Mouse (Mus musculus) neural tube, embryonic 12.5 days (tissue): ENCODE results near the gene Hist1h2ba. TPM values are rescaled to one million over a fixed set of nuclear protein-coding genes. Genes with fewer than 3 reads are reported as not detected.

Experiments
- ATAC-seq: fragments of 200-750 bp; cut with Nextera tagmentation; 2 replicates; pipeline ENCODE4 v1.8.0; 2017; ENCODE audit warnings: low read depth, mild to moderate bottlenecking, moderate TSS enrichment, moderate library complexity; ENCODE audit not compliant: low FRiP score
- H3K27ac ChIP-seq: fragments of 300-500 bp; sonication (generic); 2 replicates; pipeline ENCODE4 v1.5.1; 2016
- H3K27me3 ChIP-seq: fragments of 300-500 bp; sonication (generic); replicated peaks from 2 replicates; pipeline ENCODE4 v1.6.1; 2016; ENCODE audit warnings: mild to moderate bottlenecking
- H3K36me3 ChIP-seq: fragments of 300-500 bp; sonication (generic); 2 replicates; pipeline ENCODE4 v1.6.1; 2016; ENCODE audit warnings: mild to moderate bottlenecking
- H3K4me1 ChIP-seq: fragments of 300-500 bp; sonication (generic); 2 replicates; pipeline ENCODE4 v1.6.1; 2016
- H3K4me2 ChIP-seq: fragments of 300-500 bp; sonication (generic); replicated peaks from 2 replicates; pipeline ENCODE4 v1.6.1; 2016; ENCODE audit warnings: mild to moderate bottlenecking
- H3K4me3 ChIP-seq: fragments of 300-500 bp; sonication (generic); 2 replicates; pipeline ENCODE4 v1.5.1; 2016
- H3K9ac ChIP-seq: fragments of 300-500 bp; sonication (generic); 2 replicates; pipeline ENCODE4 v1.6.1; 2016; ENCODE audit warnings: mild to moderate bottlenecking
- H3K9me3 ChIP-seq: fragments of 300-500 bp; sonication (generic); 2 replicates; pipeline ENCODE4 v1.6.1; 2016; ENCODE audit warnings: mild to moderate bottlenecking
- WGBS: fragments of 180-500 bp; shearing (Covaris S2); methylation state at CpG from one replicate; pipeline ENCODE4 v1.1.7; 2016; 5-methylcytosine and 5-hydroxymethylcytosine counted together
- polyA plus RNA-seq: library from polyadenylated mRNA; unstranded; fragments of >200 nt; fragmentation: Nextera tagmentation; extraction: Ambion mirVana; gene quantifications from 2 replicates; pipeline ENCODE4 v1.2.1, GENCODE M21; 2016

Gene Hist1h2ba
- not detected in 2 replicates for polyA plus RNA-seq

DNA sequence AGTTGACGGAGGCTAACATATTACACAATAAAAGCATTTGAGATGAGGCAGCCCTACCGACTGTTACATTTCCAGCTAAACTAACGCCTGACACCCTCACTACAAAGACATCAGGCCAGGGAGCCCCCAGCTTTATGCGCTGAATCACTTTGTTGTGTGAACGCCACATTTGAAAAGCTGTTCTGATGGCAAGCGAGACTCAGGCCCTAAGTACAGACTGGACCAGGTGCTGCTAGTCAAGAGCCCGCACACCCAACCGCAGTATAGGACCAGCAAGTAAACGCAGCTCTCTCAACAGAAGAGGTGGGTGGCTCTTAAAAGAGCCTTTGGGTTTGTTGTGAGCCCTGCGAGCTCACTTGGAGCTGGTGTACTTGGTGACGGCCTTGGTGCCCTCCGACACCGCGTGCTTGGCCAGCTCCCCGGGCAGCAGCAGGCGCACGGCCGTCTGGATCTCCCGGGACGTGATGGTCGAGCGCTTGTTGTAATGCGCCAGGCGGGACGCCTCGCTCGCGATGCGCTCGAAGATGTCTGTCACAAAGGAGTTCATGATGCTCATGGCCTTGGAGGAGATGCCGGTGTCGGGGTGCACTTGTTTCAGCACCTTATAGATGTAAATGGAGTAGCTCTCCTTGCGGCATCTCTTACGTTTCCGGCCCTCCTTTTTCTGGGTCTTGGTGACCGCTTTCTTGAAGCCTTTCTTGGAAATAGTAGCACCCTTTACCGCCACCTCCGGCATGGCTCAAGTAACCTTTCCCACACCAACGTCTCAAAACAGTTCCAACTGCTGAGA is at the start of gene Hist1h2ba:
Gene Hist1h2ba (minus strand): TSS at position 736 of the 790 bp plus-strand sequence.
- Histone ChIP-seq H3K4me1 (no peaks in the 10 kb centered on the region), H3K27me3 (no peaks in the 10 kb centered on the region), H3K36me3 (no peaks in the 10 kb centered on the region), H3K4me2 (no peak within 1 kb of the TSS), H3K27ac (no peak within 1 kb of the TSS), H3K9me3 (peaks cover 4% of the 10 kb centered on the region), H3K9ac (no peak within 1 kb of the TSS), H3K4me3 (no peak within 1 kb of the TSS)
- no peak for ATAC-seq
- WGBS: 95% methylated on average over 39 of the region's 39 CpGs

DNA sequence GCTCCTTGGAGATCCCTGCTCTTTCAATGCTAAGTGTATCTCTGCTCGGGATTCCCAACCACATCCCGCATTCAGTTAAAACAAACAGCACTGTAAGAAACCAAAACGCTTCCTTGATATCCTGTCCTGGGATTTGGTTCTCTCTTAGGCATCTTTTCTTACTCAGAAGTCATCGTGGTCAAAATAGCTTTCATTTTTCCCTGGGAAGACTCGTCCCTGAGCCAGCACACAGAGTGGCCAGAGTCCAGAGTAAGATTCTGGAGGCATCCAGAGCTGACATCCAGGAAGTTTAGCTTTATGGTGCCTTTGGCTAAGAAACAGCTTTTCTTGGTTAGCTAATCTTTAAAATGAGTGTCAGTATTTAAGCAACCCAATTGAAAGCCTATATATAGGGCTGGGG is 38.3 kb upstream of the Hist1h2ba start:
- H3K9ac ChIP-seq: no peak overlapping the region
- 80% methylated on average over 5 of the region's 5 CpGs for WGBS
- H3K4me1 ChIP-seq: no peaks in the 10 kb centered on the region
- H3K36me3 ChIP-seq: no peaks in the 10 kb centered on the region
- no peak overlapping the region for H3K4me3 ChIP-seq
- H3K4me2 ChIP-seq: no peak overlapping the region
- ATAC-seq: no peak
- H3K27me3 ChIP-seq: no peaks in the 10 kb centered on the region
- H3K27ac ChIP-seq: no peak overlapping the region
- H3K9me3 ChIP-seq: no peaks in the 10 kb centered on the region

DNA sequence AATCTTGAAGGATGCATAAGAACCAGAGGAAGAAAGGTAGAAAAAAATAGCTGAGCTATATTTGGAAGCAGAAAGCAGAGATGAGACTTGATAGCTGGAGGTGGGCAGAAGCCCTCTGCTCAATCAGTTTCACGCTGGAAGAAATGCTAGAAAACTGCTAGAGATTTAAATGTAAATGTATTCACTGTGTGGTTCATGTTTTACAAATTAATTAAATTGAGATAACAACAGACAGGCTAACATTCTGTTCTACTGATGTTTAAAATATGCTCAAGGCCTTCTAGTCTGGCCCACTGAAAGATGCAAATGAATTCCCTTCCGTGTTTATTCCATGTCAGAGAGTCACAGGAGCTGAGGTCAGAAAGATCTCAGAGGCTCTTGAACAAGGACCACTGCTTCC is 37.9 kb upstream of the Hist1h2ba start:
- Histone ChIP-seq H3K4me3 (no peak overlapping the region), H3K27me3 (no peaks in the 10 kb centered on the region), H3K4me2 (no peak overlapping the region), H3K27ac (no peak overlapping the region), H3K9me3 (no peaks in the 10 kb centered on the region), H3K36me3 (no peaks in the 10 kb centered on the region), H3K9ac (no peak overlapping the region), H3K4me1 (no peaks in the 10 kb centered on the region)
- 80% methylated on average over 2 of the region's 2 CpGs for WGBS
- ATAC-seq: no peak

DNA sequence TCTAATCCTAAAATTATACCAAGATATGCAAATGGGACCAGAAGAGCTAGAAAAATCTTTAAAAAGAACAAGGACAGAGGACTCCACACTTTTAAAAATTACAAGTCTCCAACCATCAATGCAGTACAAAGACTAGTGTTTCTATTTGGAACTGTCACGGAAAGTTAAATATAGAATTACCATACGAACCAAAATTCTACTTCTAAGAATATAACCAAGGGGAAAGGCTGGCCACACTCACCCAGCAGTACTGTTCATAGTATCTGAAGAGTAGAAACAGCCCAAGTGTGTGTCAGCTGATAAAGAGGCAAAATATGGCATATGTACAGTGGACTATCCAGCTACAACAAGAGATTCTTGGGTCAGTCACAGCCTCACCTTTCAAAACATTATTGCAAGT is 31.0 kb upstream of the Hist1h2ba start:
- no peaks in the 10 kb centered on the region for H3K36me3 ChIP-seq
- H3K4me3 ChIP-seq: no peak overlapping the region
- H3K9ac ChIP-seq: no peak overlapping the region
- ATAC-seq: no peak
- no peaks in the 10 kb centered on the region for H3K9me3 ChIP-seq
- 86% methylated on average over 2 of the region's 2 CpGs for WGBS
- no peak overlapping the region for H3K27ac ChIP-seq
- no peak overlapping the region for H3K4me2 ChIP-seq
- H3K27me3 ChIP-seq: no peaks in the 10 kb centered on the region
- H3K4me1 ChIP-seq: no peaks in the 10 kb centered on the region

DNA sequence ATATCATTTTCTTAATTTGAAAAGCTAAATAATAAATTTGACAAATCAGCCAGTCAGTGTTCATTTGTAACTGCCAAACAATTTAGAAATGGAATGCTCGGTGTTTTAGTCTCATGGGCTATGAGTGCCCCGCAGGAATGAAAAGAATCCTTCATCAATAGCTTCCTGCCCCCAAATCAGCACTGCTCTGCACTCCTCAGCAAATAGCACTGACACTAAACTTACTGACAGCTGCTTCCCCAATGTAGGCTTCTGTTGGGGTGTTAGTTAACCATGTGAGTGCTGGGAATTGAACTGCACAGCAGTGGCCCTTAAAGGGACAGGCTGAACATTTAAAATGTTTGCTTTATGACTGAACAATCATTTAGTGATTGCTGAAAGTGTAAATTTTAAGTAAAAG is 25.8 kb upstream of the Hist1h2ba start:
- Histone ChIP-seq H3K27me3 (no peaks in the 10 kb centered on the region), H3K4me3 (no peak overlapping the region), H3K4me1 (no peaks in the 10 kb centered on the region), H3K9me3 (no peaks in the 10 kb centered on the region), H3K27ac (no peak overlapping the region), H3K36me3 (no peaks in the 10 kb centered on the region), H3K9ac (no peak overlapping the region), H3K4me2 (no peak overlapping the region)
- no peak for ATAC-seq
- WGBS: 39% methylated on average over 2 of the region's 2 CpGs

DNA sequence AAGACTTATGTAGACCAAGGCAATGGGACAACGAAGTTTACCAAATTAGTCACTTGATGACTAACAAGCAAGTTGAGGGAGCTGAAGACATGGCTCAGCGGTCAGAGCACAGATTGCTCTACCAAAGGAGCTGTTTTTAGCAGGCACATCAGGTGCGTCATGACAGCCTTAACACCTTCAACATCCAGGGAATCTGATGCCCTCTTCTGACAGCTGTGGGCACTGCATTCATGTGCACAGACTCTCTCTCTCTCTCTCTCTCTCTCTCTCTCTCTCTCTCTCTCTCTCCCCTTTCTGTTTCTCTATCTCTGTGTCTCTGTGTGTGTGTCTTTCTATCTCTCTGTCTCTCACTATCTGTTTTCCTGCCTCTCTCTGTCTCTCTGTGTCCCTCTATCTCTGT is 17.0 kb upstream of the Hist1h2ba start:
- Histone ChIP-seq H3K9me3 (no peaks in the 10 kb centered on the region), H3K4me2 (no peak overlapping the region), H3K27ac (no peak overlapping the region), H3K27me3 (no peaks in the 10 kb centered on the region), H3K4me3 (no peak overlapping the region), H3K4me1 (no peaks in the 10 kb centered on the region), H3K36me3 (no peaks in the 10 kb centered on the region), H3K9ac (no peak overlapping the region)
- ATAC-seq: no peak
- 80% methylated on average over 3 of the region's 3 CpGs for WGBS

DNA sequence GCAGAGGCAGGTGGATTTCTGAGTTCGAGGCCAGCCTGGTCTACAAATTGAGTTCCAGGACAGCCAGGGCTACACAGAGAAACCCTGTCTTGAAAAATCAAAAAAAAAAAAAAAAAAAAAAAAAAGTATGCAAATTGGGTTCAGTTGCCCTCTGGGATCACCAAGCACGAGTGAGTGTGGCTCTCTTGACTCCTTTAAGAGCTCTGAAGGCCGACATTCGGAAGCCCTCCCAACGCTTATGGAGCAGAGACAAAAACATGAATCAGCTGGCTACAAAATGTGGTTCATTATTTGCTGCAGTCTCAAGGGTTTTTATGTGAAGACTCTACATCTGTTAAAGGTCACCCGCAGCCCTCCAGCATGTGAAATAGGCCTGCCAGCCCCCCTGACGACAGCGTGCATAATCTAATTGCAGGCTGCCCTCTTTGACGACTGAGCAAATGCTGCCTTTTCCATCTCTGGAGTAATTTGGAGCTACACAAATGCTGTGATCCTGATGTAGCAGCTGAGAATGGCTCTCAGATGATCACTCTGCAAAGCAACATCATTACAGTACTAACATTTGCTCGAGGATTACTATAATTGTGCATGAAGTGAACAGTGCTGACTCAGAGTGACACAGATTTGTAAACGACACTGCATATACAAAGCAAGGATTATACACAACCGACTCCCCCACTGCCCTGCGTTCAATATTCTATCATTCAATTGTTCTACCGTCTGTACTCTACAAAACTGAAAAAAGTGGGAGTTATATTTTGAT is 15.7 kb upstream of the Hist1h2ba start:
- 39% methylated on average over 14 of the region's 14 CpGs for WGBS
- Histone ChIP-seq H3K27me3 (no peaks in the 10 kb centered on the region), H3K27ac (no peak overlapping the region), H3K4me3 (no peak overlapping the region), H3K4me1 (no peaks in the 10 kb centered on the region), H3K9ac (no peak overlapping the region), H3K4me2 (no peak overlapping the region), H3K9me3 (no peaks in the 10 kb centered on the region), H3K36me3 (no peaks in the 10 kb centered on the region)
- peak; percentile 75 for ATAC-seq

DNA sequence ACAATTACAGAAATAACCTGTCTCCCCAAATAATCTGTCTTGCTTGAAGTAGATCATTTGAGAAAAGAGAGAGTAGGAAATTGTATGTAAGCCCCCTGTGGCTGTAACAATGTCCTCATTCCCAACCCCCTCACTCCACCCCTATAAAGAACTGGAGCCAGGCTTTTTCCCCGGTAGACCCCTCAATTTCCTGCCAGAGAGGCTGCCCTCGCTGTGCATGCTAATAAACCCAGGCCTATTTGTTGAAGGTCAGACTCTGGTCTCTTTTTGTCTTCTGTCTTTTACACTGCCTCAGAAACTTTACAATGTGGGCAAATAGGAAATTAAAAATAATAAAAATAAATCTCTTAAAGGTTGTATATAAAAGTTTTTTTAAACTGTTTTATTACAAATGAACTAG is 12.3 kb upstream of the Hist1h2ba start:
- Histone ChIP-seq H3K4me1 (no peaks in the 10 kb centered on the region), H3K4me3 (no peak overlapping the region), H3K9ac (no peak overlapping the region), H3K27me3 (no peaks in the 10 kb centered on the region), H3K27ac (no peak overlapping the region), H3K4me2 (no peak overlapping the region), H3K36me3 (no peaks in the 10 kb centered on the region), H3K9me3 (no peaks in the 10 kb centered on the region)
- ATAC-seq: no peak
- WGBS: 10% methylated on average over 2 of the region's 2 CpGs

DNA sequence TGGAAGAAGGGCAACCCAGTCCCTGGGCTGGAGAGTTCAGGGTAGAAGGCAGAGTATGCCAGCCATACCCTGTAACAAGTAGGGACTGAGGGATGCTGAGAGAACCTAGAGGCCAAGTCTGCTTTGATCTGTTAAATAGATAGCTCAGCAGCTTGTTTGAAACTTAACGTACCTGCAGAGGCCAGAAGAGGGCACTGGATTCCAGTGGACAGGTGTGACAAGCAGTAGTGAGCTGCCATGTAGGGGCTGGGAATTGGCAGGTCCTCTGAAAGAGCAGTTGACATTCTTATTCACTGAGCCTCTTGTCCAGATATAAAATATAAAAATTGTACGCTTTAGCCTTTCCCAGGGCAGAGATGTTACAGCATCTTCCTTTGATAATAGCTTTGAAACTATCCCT is 8.9 kb upstream of the Hist1h2ba start:
- ATAC-seq: no peak
- WGBS: 53% methylated on average over 2 of the region's 2 CpGs
- Histone ChIP-seq H3K27ac (no peak overlapping the region), H3K27me3 (no peaks in the 10 kb centered on the region), H3K36me3 (no peaks in the 10 kb centered on the region), H3K4me3 (no peak overlapping the region), H3K9ac (no peak overlapping the region), H3K4me2 (no peak overlapping the region), H3K4me1 (no peaks in the 10 kb centered on the region), H3K9me3 (no peaks in the 10 kb centered on the region)

DNA sequence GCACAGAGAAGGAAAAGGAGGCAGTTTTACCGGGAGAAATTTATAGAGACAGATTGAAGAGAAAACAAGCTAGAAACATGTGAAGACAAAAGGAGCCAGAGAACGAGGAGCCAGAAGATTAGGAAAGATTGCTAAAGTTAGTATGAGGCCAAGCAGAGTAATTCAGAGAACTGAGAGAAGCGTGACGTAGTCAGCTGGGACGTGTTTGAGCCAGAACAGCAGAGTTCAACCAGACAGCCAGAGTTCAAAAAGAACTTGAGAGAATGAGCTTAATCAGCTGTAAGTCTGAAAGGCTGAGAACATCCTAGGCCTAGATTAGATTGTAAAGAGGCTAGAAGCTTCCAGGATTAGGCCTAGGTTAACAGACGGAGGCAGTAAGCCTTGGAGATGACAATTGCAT is 6.3 kb upstream of the Hist1h2ba start:
- no peak overlapping the region for H3K4me2 ChIP-seq
- no peaks in the 10 kb centered on the region for H3K9me3 ChIP-seq
- no peak for ATAC-seq

DNA sequence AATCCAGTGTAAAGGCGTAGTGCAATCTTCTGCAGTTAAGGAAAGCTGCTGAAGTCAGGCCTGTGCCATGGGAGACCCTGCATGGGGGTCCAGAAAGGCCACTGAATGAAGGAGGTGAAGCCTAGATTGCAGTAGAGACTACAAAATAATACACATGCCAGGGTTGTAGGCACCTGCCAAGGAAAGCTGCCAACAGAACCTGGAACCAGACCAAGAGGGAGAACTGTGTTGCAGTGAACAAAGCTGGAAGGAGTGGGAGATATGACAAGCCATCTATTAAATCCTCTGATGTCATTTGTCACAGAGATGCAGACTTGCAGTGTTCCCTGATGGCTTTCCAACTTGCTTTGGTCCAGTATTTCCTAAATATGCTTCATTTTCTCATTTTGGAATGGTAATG is 4.7 kb upstream of the Hist1h2ba start:
- no peak for ATAC-seq
- H3K4me3 ChIP-seq: no peak overlapping the region
- H3K27me3 ChIP-seq: no peaks in the 10 kb centered on the region
- H3K4me1 ChIP-seq: no peaks in the 10 kb centered on the region
- no peak overlapping the region for H3K27ac ChIP-seq
- H3K9ac ChIP-seq: no peak overlapping the region
- peaks cover 4% of the 10 kb centered on the region for H3K9me3 ChIP-seq
- 81% methylated on average over 1 of the region's 1 CpGs for WGBS
- no peaks in the 10 kb centered on the region for H3K36me3 ChIP-seq
- H3K4me2 ChIP-seq: no peak overlapping the region

More for the DNA sequence above, 6.3 kb upstream of the Hist1h2ba start:
- Histone ChIP-seq H3K4me1 (no peaks in the 10 kb centered on the region), H3K27me3 (no peaks in the 10 kb centered on the region), H3K9ac (no peak overlapping the region), H3K27ac (no peak overlapping the region), H3K4me3 (no peak overlapping the region), H3K36me3 (no peaks in the 10 kb centered on the region)
- WGBS: 59% methylated on average over 6 of the region's 6 CpGs

DNA sequence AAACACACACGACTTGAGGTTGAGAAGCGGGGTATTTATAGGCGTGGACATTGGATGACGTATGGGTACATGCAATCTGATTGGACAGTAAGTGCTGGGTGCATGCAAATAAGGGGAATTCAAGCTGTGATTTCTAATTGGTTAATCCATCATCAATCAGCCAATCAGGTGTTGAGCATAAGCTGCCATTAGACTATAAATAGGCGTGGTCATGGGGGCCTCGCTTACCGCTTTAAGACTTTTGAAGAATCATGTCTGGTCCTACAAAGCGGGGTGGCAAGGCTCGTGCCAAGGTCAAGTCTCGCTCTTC is 210 bp upstream of the Hist1h2ba start, which contains the start of gene Hist1h2aa:
Gene Hist1h2aa (plus strand): TSS at position 252 of the 310 bp plus-strand sequence.
- H3K27me3 ChIP-seq: no peaks in the 10 kb centered on the region
- no peak for ATAC-seq
- no peak within 1 kb of the TSS for H3K9ac ChIP-seq
- H3K36me3 ChIP-seq: no peaks in the 10 kb centered on the region
- WGBS: 91% methylated on average over 10 of the region's 10 CpGs
- no peak within 1 kb of the TSS for H3K27ac ChIP-seq
- H3K4me2 ChIP-seq: no peak within 1 kb of the TSS
- no peaks in the 10 kb centered on the region for H3K4me1 ChIP-seq
- H3K4me3 ChIP-seq: no peak within 1 kb of the TSS
- peaks cover 4% of the 10 kb centered on the region for H3K9me3 ChIP-seq

DNA sequence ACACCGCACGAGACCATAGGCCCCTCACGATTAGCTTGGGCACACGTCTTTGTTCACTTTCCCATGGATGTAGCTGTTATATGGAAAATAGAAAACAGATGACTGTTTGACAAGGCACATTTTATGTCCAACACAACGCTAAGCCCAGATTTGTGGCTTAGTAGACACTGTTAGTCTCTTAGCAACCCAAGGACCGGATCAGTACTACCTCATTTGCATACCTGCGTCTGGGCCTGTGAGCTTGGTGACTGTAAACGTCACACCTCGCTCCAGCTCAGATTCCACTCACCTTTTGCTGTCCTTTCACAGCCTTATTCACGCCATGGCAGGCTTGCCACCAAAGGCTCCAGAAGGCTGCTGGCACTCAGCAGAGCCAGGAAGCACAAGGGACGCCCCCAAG is 3.1 kb downstream of the Hist1h2ba start:
- Histone ChIP-seq H3K27ac (no peak overlapping the region), H3K9ac (no peak overlapping the region), H3K4me2 (no peak overlapping the region), H3K4me1 (no peaks in the 10 kb centered on the region), H3K4me3 (no peak overlapping the region), H3K36me3 (no peaks in the 10 kb centered on the region), H3K9me3 (peaks cover 4% of the 10 kb centered on the region), H3K27me3 (no peaks in the 10 kb centered on the region)
- WGBS: 84% methylated on average over 11 of the region's 11 CpGs
- ATAC-seq: no peak
